Mouse (Mus musculus): ENCODE measurements around the gene Fam129a.
A peak's percentile ranks its signal among the peaks of the same experiment; 100 is the strongest.

The Fam129a gene

DNA sequence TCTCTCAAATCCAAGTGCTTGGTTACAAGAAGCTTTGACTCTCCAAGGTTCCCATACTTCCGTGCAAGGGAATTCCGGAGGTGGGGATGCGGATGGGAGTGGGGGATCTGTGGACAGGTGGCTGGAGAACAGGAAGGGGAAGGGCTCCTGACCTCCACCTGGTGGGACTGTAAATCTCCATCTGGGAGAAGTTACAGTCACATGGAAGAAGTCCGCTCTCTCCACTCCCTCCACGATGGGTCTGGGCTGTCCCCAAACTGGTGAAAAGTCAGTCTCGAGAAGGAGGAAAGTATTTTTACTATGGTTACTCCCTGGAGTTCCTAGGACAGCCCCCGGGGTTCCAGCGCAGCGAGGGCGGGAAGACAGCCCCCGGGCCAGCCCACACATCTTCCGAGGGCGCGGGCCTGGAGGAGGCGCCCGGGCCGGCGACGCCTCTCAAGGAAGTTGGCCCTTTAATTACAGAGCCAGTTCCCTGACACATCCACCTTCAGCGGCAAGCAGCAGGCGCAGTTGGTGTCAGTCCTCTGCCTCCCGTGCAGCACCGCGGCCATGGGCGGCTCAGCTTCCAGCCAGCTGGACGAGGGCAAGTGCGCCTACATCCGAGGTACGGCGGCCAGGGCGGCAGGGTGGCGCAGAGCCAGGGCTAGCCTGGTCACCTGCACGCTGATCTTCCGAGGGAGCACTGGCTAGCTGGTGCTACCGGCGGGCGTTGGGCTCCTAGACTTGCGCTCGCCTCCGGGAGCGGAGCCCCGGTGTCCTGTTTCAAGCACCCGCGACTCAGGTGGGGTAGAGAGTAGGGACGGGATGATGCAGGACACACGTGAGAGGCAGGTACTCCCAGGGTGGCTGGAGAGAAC, at the start of gene Fam129a:
Gene Fam129a, plus strand, starts transcription at position 206 of the 857 bp plus-strand sequence.
- peak; percentile 57 to 59 for DNase-seq

DNA sequence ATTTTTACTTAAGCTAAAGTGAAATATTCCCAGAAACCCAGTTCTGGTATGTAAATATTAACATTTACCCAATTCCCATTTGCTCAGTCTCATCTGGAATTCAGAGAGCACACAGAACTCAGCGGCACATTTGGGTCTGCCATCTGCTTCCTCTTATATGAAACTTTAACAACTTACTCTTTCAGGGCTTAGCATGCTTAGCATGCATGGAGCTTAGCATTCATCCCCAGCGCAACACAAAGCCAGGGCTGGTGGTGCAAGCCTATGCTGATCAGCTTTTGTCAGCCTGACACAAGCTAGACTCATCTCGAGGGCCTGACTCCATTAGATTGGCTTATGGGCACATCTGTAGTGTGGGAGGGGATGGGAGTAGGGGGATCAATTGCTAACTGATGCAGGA, 44.3 kb upstream of the Fam129a start:
- DNase-seq, result no peak

DNA sequence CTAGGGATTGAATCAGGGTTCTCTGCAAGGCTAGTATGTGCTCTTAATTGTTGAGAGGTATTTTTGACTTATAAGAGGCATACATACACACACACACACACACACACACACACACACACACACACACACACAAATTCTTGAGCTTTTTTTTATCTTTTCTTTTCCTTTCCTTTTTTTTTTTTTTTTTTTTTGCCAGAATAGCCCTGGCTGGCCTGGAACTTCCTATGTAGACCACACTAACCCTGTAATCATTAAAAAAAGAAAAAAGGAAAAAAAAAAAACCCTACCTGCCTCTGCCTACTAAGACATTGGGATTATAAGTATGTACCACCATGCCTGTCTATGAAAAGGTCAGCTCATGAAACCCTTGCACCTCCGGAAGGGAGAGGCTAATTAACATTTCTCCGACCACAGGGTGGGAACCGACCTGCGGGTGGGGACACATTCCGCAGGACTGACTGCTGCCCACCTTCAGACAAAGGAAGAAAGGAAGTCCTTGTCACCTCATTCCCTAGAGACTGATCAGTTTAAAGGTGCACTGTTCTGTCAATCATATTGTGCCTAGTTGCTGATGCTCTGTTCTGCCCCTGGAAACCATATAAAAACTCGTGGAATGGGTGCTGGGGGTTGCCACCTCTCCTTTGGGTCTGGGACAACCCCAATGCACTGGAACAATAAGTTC, 27.0 kb upstream of the Fam129a start:
- no peak for DNase-seq

DNA sequence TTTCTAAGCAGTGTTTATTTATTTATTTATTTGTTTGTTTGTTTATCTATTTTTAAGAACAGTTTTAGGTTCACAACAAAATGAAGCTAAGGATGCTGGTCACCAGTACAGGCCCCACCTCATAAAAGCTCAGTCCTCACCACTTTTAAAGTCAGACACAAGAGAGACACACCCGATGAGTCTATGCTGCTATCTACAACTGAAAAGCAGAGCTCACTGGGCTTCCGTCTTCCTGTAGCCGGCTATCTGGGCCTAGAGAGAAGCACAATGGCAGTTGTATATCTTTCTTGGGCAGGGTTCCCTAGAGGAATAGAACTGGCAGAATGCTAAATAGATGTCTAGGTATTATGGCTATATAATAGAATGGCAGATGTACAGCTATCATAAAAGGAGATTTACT, 26.4 kb upstream of the Fam129a start:
- no peak for DNase-seq

DNA sequence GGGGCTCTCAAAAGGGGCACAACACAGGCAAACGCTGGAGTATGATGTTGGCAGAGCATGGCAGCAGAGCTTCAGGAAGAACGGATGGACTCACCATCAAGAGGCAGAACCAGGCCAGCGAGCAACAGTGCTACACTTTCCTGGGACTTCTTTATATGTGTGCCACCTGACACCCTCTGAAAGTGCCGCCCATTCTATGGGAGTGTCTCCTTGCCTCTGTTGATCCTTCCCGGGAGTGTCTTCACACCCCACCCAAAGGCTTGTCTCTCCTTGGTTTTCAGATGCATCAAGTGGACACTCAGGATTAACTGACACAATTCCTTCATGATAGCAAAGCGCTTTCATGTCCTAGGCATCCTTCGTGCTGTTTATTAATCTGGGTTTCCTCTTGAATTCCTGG, 25.4 kb upstream of the Fam129a start:
- no peak for DNase-seq

DNA sequence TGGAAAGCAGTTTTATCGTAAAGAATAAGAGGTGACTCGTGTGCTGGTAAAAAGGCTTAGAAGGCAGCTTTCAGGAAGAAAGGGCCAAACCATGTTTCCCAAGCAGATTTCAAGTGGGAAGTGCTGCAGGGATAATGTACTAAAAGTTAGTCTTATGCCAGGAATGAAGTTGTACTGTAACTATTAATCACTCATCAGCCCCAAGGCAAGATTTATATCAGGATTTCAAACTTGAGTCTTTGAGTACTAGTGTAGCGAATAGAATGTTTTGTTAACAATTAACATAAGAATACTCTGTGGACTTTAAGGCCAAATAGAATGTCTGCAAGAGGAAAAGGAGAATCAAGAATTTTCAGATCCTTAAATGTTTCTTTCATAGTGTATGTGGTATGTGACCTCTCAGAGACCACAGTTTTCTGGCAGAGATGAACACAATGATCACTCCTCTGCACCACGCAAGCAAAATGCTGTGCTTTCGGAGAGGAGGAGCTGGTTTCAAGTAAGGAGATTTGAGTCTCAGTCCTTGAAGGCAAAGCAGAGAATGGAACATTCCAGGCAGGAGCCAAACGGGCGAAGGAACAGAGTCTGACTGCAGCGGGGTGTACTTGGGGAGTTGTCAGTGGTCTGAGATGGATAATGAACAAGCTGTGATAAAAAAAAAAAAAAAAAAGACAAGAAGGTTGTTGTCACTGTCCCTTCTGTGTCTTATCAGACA, 21.9 kb upstream of the Fam129a start:
- no peak for DNase-seq

DNA sequence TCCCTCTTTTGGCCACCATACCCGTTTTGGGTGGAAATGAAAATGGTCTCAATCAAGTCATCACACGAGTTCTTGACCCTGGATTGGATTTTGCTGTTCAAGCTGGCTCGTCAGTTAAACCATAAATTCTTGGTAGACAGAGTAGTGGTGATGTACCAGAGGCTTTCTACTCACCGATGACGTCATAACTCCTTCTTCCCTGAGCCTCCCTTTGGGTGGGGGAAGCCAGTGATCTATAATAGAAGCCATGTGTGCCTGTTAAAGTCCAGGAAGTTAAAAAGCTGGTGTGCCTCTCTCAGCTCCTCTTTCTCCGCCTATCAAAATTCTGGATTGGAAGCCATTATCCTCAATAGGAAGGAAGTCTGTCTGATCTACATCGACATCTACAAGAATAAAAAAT, 21.2 kb upstream of the Fam129a start:
- no peak for DNase-seq

DNA sequence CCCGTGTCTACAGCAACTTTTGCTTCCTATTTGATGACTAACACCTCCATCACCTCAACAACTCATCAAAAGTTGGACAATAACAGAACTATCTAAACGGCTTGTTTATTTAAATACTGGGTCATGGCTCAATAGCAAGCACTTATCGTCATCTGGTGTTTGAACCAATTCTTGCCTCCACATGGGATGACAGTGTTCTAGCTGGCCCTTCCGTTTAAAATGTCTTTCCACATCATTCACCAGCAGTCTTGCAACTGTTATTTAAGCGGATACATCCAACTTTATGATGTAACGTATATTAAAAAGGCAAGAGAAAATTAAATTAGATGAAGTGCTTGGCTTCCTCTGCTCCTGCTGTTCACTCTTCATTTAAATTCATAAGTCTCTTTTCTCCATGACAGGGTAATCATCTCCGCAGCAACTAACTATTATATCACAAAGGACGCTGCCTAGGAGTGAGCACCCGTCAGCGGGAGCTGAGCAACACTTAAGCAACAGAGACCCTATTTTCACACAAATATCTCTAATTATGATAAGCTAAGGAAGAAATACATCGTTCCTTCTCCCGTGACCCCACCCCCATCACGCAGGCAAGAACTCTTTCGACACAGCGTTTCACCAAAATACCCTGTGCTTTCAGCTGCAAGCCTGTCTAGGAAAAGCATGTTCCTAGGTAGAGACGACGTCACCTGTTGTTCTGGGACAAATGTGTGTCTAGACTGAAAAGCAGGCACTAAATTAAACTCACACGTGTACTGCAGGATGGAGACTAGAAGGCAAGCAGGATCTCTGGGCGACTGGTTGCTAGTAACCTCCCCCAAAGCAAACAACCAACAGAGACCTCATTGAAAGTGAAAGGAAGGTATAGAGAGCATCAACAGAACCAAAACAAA, 20.2 kb upstream of the Fam129a start:
- no peak for DNase-seq

DNA sequence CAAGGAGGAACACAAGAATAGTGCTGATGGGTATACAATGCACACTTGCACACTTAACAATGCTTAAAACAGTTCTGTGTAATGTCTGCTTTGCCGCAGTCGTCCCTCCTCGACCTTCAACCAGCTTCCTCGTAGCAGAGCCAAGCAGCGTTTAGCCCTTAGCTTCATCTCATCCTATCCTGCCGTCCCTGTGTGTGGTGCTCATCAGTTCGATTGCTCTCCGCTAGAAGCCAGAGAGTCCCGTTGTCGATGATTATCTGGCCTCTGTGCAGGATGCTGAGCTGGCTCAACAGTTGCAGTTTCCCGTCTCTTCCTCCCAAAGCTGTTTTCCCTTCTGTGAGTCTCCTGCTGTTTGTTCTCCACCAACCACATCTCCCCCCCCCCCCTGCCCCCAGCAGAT, 10.4 kb upstream of the Fam129a start:
- no peak for DNase-seq

DNA sequence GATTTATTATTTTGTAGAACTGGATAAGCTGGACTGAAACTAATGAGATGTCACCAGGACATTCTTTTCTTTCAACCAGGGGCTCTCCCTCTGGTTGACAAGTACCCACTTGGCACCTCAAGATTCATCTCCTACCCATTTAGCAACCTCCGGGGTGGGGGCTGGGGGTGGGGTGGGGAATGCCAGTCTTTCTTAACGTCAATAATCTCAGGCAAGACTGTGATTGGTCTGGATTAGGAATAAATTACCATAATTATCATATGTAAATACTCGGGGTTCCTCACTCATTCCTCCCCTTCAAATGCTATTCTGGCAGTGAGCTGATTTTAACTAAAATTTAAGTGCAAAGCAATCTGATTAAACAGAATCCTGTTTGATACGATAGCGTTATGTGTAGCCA, 7.6 kb upstream of the Fam129a start:
- no peak for DNase-seq

DNA sequence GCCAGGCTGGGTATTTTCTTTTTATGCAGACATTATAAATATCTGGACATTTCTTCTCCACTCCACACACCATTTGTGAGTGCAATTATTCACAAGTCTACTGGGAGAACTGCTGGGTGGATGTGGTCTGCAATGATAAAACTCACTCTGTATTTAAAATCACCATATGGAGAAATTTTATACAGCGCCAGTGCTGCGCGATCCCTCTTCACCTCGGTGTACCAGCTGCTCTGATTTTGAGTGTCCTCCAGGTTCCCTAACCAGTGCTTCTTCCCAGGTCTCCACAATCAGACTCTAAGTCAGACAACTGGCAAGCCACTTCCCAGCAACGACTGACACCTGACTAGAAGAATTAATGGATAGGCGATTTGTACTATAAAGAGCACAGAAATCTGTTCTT, 7.1 kb upstream of the Fam129a start:
- DNase-seq, result no peak

DNA sequence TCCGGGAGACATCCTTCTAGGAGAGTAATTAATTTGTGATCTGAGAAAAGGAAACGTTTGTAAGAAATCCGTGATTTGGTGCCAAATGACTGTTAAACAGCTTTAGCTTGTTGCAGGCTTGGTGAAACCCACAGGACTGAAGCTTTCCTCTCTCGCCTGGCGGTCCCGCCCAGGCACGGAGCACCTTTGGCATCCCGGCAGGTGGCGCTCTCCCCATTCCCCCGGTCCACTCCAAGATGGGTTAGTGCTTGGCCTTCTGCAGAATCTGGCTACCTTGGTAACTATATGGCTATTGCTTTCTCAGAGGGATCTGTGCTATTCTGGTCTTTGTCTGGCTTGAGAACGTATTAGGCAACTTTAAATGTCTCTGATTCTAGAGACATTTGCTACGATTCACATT, 6.6 kb upstream of the Fam129a start:
- DNase-seq, result peak; percentile 78 to 82

DNA sequence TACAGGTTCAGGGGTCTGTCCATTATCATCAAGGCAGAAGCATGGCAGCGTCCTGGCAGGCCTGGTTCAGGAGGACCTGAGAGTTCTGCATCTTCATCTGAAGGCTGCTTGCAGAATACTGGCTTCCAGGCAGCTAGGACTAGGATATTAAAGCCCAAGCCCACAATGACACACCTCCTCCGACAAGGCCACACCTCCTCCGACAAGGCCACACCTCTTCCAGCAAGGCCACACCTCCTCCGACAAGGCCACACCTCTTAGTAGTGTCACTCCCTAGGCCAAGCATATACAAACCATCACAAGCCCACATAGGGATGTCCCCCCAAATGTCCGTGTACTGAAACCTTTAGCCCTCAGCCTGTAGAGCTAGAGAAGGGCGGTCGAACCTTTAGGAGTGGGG, 2.3 kb upstream of the Fam129a start:
- DNase-seq, result no peak

DNA sequence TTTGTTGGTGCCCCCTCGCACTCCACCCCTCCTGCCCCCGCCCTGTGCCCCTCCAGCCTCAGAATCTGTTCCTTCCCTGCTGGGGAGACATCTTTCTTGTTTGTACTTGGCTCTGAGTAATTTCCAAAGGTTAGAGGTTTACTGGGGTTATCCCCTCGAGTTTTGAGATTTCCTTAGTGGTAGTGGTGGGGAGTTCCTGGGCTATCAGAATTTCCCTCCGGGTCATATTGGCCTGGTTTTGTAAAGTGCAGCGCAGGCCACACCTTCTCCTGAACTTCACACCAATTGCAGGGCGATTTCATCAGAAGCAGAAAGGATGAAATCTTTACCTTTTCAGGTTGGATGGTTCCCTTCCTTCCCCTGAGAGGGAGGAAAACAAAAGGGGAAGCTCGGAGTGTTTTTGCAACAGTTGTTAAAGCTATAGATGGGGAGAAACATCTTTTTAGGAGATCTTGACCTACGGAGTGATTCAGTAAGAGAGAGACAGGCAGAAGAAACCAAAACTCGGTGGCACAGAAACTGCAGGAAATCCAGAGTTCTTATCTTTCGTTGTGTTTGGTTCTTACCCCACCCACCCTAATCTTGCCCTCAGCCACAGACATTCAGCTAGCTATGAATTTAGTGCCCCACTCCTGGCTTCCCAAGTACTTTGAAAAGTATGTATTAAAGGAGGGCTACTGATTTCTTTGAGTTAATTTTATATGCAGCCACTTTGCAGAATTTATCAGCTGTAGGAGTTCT, 1.0 kb downstream of the Fam129a start:
- DNase-seq, result peak in 1 of 2 experiments; percentile 30

DNA sequence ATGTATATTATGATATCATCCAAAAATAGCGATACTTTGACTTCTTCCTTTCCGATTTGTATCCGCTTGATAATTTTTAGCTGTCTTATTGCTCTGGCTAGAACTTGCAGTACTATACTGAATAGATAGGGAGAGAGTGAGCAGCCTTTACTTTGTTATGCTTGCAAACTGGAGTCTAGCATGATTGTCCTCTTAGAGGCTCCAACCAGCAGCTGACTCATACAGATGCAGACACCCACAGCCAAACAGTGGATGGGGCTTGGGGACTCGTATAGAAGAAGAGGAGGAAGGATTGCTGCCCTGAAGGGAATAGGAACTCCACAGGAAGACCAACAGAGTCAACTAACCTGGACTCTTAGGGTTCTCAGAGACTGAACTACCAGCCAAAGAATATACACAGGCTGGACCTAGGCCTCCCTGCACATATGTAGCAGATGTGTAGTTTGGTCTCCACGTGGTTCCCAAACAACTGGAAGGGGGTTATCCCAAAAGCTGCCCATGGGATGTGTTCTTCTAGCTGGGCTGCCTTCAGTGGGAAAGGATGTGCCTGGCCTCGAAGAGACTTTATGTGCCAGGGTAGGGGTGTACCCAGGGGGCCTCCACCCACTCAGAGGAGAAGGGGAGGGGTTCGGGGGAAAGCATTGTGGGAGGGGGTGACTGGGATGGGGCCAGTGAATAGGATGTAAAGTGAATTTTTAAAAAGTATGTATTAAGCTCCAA, 1.8 kb downstream of the Fam129a start:
- no peak for DNase-seq

DNA sequence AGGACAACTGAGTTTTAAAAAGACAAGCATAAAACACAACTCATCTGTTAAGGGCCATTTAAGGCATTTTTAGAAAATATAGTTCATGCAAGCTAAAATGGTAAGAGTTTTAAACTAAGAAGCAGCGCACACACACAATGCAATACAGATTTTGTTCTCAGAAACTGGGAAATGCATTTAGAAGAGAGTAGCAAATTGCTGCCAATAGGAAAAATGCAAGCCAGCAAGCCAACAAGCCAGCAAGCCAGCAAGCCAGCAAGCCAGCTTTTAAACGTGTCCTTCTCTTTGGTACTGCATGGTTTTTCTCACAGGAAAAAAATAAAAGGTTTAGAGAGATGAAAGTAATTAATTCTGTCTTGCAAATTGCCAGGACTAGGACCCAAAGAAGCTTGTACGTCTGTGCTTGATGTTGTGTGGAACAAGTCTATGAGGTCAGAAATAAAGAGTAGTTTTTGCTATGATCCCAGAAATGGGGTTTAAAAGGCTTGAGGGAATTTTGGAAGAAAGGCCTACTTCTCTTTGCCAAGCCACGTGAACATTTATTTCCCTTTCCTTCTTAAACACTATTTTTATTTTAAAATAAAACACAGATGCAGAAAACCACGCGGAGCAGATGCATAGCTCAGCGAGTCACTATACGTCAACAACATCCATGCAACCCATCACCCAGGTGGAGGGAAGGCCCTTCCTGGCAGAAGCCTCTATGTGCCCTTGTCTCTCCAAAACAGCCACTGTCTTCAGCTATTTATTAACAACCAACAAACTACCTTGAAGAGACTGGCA, 9.4 kb downstream of the Fam129a start:
- DNase-seq, result no peak

DNA sequence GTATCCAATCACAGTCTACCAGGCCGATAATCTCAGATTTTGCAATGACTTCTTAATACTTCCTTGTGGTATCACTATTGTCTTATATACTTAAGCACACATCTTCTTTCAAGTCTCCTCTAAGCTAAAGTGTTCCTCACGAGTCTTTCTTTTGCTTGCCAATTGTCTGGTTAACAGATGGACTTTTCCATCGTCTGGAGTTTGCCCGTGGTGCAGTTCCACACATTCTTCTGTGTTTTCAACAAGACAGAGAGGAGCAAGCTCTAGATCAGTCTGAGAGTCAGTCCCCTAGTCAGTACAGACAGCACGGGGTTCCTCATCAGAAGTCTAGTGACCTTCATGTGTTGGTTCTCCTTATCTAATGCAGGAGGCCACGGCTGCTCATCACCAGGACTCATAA, 10.5 kb downstream of the Fam129a start:
- DNase-seq, result no peak

DNA sequence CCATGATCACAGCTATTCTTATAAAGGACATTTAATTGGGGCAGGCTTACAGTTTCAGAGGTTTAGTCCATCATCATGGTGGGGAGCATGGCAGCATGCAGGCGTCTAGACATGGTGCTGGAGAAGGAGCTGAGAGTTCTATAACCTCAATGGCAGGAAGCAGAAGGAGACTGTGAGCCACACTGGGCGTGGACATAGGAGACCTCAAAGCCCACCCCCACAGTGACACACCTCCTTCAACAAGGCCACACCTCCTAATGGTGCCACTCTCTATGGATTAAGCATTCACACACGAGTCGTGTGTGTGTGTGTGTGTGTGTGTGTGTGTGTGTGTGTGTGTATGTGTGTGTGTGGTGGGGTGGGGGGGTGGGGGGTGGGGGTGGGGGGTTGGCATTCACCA, 11.0 kb downstream of the Fam129a start:
- no peak for DNase-seq

DNA sequence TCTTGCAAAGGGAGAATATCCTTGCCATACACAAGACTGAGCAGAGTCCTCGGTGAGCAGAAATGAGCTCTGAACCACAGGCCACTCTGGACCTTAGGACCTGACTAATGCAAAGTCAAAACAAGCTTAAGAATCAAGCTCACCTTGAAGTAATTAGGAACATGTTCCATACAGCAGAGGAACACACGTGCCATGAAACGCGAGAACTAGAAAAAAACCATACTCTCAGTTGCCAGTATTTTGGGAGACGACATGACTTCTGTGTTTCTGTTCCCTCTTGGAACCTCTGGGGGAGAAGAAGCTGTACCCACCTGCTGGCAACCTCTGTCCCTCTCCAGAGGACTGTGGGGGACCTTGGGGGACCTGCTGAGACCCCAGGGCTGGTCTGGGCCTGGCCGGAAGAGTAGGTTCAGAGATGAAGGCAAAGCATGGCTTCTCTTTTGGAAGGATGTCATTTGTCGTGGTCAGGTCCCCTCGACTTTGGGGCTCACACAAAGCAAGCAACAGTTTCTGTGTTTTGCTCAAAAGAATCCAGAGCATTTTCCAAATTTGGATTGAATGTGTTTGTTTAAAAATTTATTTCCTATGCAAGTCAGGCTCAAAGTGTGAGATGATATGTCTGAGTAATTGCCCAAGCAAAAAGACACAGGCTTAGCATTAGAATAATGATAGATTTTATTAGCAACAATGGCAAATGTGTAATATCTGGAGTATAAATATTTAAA, 12.6 kb downstream of the Fam129a start:
- DNase-seq, result no peak

DNA sequence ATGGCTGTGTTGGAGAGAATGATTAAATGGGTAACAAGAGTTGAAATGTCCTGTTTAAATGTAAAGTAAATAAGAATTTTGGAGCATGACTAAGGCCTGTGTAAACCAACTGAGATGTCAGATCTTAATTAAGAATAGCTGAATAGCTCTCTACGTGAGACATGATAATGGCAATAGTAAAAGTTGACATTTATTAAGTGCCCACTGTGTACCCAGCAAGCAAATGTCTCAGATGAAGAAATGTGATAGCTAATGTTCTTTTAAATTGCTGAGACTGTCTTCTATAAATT, 13.1 kb downstream of the Fam129a start:
- no peak for DNase-seq

All from lung, adult 18-20 months (tissue).